Mouse (Mus musculus) liver, postnatal 0 days (tissue): ENCODE results near the gene Ccdc71l.

Experiments used
- CTCF ChIP-seq: sonication (generic); IDR thresholded peaks from 2 replicates; pipeline ENCODE4 v1.5.1; 2016; ENCODE audit warnings: antibody characterized with exemption, low read depth
- EP300 ChIP-seq: IDR thresholded peaks from 2 replicates; pipeline ENCODE4 v1.6.1; 2016; ENCODE audit warnings: antibody characterized with exemption, low read depth, mild to moderate bottlenecking

DNA sequence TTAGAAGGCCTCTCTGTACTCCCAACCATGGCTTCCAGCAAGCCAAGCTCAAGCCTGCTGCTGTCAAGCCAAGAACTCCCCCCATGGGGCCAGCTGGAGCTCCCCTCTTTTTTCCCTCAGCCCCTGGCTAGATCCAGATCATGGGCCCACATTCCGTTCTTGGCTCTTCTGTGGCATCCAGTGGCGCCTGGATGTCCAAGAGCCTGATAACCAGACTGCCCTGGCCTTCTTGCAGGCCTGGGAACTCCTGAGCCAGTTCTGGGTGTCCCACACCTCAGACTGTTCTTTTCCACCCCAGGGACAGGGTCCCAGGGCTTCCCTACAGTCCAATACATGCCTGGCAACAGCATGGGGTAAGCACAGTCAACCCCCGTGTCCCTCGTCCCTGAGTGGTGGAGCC lies 32.4 kb upstream of the Ccdc71l start:
- TF ChIP-seq EP300 (no peak), CTCF (no peak)
